Mouse (Mus musculus) brown adipose tissue, adult 24 weeks (tissue): ENCODE measurements around the gene Erich2. TPM values are rescaled to one million over a fixed set of nuclear protein-coding genes. Genes with fewer than 3 reads are reported as not detected.

Experiments
- H3K27ac ChIP-seq: fragments of 200-500 bp; replicated peaks from 2 replicates; pipeline ENCODE4 v1.5.1; 2012; ENCODE audit warnings: low read depth, mild to moderate bottlenecking, low read length
- H3K4me1 ChIP-seq: fragments of 200-500 bp; 2 replicates; pipeline ENCODE4 v1.6.1; 2012; ENCODE audit warnings: low read length, mixed read lengths; ENCODE audit not compliant: control insufficient read depth, insufficient read depth, insufficient read length
- H3K4me3 ChIP-seq: fragments of 200-500 bp; 2 replicates; pipeline ENCODE4 v1.5.1; 2012; ENCODE audit warnings: low read depth, mild to moderate bottlenecking, low read length, moderate library complexity; ENCODE audit not compliant: insufficient read depth
- polyA plus RNA-seq: library from polyadenylated mRNA; stranded (reverse); fragments of >200 nt; gene quantifications from 2 replicates; pipeline ENCODE4 v1.2.4, GENCODE M21; 2012; ENCODE audit not compliant: missing spikeins, insufficient read depth, insufficient read length

Gene Erich2
- polyA plus RNA-seq, 1 experiment, result not detected

DNA sequence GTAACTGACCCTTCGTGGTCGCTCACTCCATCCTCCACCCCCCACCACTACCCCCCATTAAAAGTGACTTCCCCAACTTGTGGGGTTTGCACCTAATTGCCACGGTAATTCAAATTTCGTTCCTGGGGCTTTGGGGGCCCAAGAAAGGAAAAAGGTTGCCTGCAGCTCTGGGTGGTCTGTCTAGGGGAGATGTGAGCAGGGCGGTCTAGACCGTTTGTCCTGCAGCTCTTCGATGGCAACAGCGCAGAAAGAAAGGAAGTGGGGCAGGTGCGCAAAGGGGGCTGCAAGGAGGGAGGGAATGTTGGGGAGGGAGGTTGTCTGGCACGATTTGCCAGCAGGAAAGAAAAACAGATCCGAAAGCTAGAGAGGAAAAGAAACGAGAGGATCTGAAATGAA is 59.1 kb downstream of the Erich2 start:
- no peak overlapping the region for H3K4me3 ChIP-seq
- H3K27ac ChIP-seq, result no peak overlapping the region
- no peaks in the 10 kb centered on the region for H3K4me1 ChIP-seq

GRCm38 (mm10) chr2:70568198-70568941 is 59.8 kb downstream of the Erich2 start:
- no peaks in the 10 kb centered on the region for H3K4me1 ChIP-seq
- H3K4me3 ChIP-seq, result no peak overlapping the region
- no peak overlapping the region for H3K27ac ChIP-seq

DNA sequence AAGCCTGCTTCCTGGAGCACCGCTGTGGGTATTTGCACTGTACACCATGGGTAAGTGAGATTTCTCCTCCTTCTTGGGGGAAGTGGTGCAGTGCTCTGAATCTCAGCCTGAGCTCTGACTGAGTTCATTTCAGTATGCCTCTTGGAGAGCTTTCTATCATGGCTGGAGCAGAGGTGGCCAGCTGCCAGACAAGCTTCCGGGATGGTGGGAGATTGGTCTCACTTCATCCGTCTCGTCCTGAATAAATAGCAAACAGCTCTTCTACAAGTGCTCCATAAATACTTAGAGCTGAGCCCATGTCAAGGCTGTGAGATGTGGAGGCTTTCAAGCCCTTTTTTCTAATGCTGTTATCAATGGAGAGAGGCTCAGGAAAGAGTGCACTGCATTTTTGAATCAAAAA is 63.1 kb downstream of the Erich2 start:
- H3K27ac ChIP-seq, result no peak overlapping the region
- H3K4me3 ChIP-seq, result no peak overlapping the region
- no peaks in the 10 kb centered on the region for H3K4me1 ChIP-seq

GRCm38 (mm10) chr2:70572251-70572650 is 63.6 kb downstream of the Erich2 start:
- Histone ChIP-seq H3K4me3 (no peak overlapping the region), H3K4me1 (no peaks in the 10 kb centered on the region), H3K27ac (no peak overlapping the region)

- H3K4me1 ChIP-seq, result no peaks in the 10 kb centered on the region
- H3K27ac ChIP-seq, result no peak overlapping the region
- H3K4me3 ChIP-seq, result no peak overlapping the region
These were observed 65.1 kb downstream of the Erich2 start for GRCm38 (mm10) chr2:70573544-70574210.

- no peaks in the 10 kb centered on the region for H3K4me1 ChIP-seq
- no peak overlapping the region for H3K27ac ChIP-seq
- no peak overlapping the region for H3K4me3 ChIP-seq
These were observed 79.6 kb downstream of the Erich2 start for GRCm38 (mm10) chr2:70588200-70588599.

Other genes with a start within 250 kb of the Erich2 start
- gene Sp5, start 33.9 kb upstream of the Erich2 start, polyA plus RNA-seq, result not detected in 2 replicates
- not detected in 2 replicates for gene Gad1, start 44.3 kb downstream of the Erich2 start, polyA plus RNA-seq
- gene Gorasp2, start 152.8 kb downstream of the Erich2 start, polyA plus RNA-seq, result 42.7 and 54.2 TPM in 2 replicates
- gene Gm26558, start 153.3 kb downstream of the Erich2 start, polyA plus RNA-seq, result not detected in 2 replicates